Mouse (Mus musculus) heart, postnatal 36 days (tissue): ENCODE results near the gene Camkmt. TPM values are rescaled to one million over a fixed set of nuclear protein-coding genes. Genes with fewer than 3 reads are reported as not detected.
A peak's percentile ranks its signal among the peaks of the same experiment; 100 is the strongest.

ENCODE experiments used
- DNase-seq, 2 experiments: peaks; one replicate each; pipeline ENCODE4 v3.0.0; 2021 to 2022
- intact Hi-C: fragments of 180-260 bp; cut with DNase I; formaldehyde crosslinking; loops from one replicate; pipeline ENCODE4 v1.15.1; 2025
- total RNA-seq, 2 experiments: library from RNA; stranded (reverse); gene quantifications; 2 replicates each; pipeline ENCODE4 v1.2.3; 2021

The Camkmt gene
- 1 to 10 TPM; 3.0 to 3.4 TPM for total RNA-seq

GRCm38 (mm10) chr17:85090120-85091099 is at the start of gene Camkmt, which contains the start of gene Prepl:
TSS of gene Camkmt (plus strand) at chr17:85090552.
TSS of gene Prepl (minus strand) at chr17:85090241.
- peak; percentile 93 to 94 for DNase-seq
- intact Hi-C loops: loop anchor here (2.0 kb wide), 2 partner anchors 132 to 300 kb away; partner anchors contain the start of gene Lrpprc

GRCm38 (mm10) chr17:85040913-85041312 is 49.4 kb upstream of the Camkmt start:
- intact Hi-C loops: no loop called here
- no peak for DNase-seq

GRCm38 (mm10) chr17:85042419-85042818 is 47.9 kb upstream of the Camkmt start:
- intact Hi-C loops: no loop called here
- DNase-seq: no peak

GRCm38 (mm10) chr17:85043404-85043816 is 46.9 kb upstream of the Camkmt start:
- intact Hi-C loops: no loop called here
- DNase-seq: no peak

- intact Hi-C loops: no loop called here
- no peak for DNase-seq
Observed at GRCm38 (mm10) chr17:85044466-85044865, 45.9 kb upstream of the Camkmt start.

- no peak for DNase-seq
- intact Hi-C loops: no loop called here
Observed at GRCm38 (mm10) chr17:85045160-85045559, 45.2 kb upstream of the Camkmt start.

- intact Hi-C loops: no loop called here
- no peak for DNase-seq
Observed at GRCm38 (mm10) chr17:85048379-85048778, 42.0 kb upstream of the Camkmt start.

GRCm38 (mm10) chr17:85058276-85058675 is 32.1 kb upstream of the Camkmt start:
- no peak for DNase-seq
- intact Hi-C loops: no loop called here

GRCm38 (mm10) chr17:85059136-85059535 is 31.2 kb upstream of the Camkmt start:
- DNase-seq: no peak
- intact Hi-C loops: no loop called here

- no peak for DNase-seq
- intact Hi-C loops: no loop called here
Observed at GRCm38 (mm10) chr17:85063560-85063959, 26.8 kb upstream of the Camkmt start.

- no peak for DNase-seq
- intact Hi-C loops: no loop called here
Observed at GRCm38 (mm10) chr17:85067331-85067730, 23.0 kb upstream of the Camkmt start.

GRCm38 (mm10) chr17:85070658-85071057 is 19.7 kb upstream of the Camkmt start:
- intact Hi-C loops: no loop called here
- DNase-seq: no peak

- intact Hi-C loops: no loop called here
- no peak for DNase-seq
Observed at GRCm38 (mm10) chr17:85071088-85071775, 19.1 kb upstream of the Camkmt start.

- no peak for DNase-seq
- intact Hi-C loops: no loop called here
Observed at GRCm38 (mm10) chr17:85072383-85072782, 18.0 kb upstream of the Camkmt start.

- intact Hi-C loops: no loop called here
- no peak for DNase-seq
Observed at GRCm38 (mm10) chr17:85073214-85073613, 17.1 kb upstream of the Camkmt start.

GRCm38 (mm10) chr17:85074083-85074482 is 16.3 kb upstream of the Camkmt start:
- no peak for DNase-seq
- intact Hi-C loops: no loop called here

GRCm38 (mm10) chr17:85079276-85079675 is 11.1 kb upstream of the Camkmt start:
- no peak for DNase-seq
- intact Hi-C loops: no loop called here

GRCm38 (mm10) chr17:85080781-85081180 is 9.6 kb upstream of the Camkmt start:
- DNase-seq: no peak
- intact Hi-C loops: no loop called here

GRCm38 (mm10) chr17:85085335-85085734 is 5.0 kb upstream of the Camkmt start:
- DNase-seq: no peak
- intact Hi-C loops: loop anchor here (5.0 kb wide), 1 partner anchor 208 kb away; no protein-coding TSS in a partner anchor

GRCm38 (mm10) chr17:85086501-85086900 is 3.9 kb upstream of the Camkmt start:
- DNase-seq: no peak
- intact Hi-C loops: loop anchor here (5.0 kb wide), 1 partner anchor 209 kb away; no protein-coding TSS in a partner anchor

- intact Hi-C loops: loop anchor here (5.0 kb wide), 1 partner anchor 210 kb away; no protein-coding TSS in a partner anchor
- DNase-seq: peak; percentile 23 to 25
Observed at GRCm38 (mm10) chr17:85087591-85087990, 2.8 kb upstream of the Camkmt start.
